Mouse (Mus musculus) heart, embryonic 14.5 days (tissue): ENCODE data around the gene Kifc5b. TPM values are rescaled to one million over a fixed set of nuclear protein-coding genes. Genes with fewer than 3 reads are reported as not detected.

Experiments
- ATAC-seq: fragments of 200-750 bp; cut with Nextera tagmentation; 2 replicates; pipeline ENCODE4 v1.8.0; 2017; ENCODE audit warnings: low read depth, moderate TSS enrichment; ENCODE audit not compliant: insufficient number of reproducible peaks, insufficient read depth, low FRiP score
- H3K27ac ChIP-seq, 2 experiments: fragments of 200-500 bp in 1 of 2; fragments of 300-500 bp in 1 of 2; sonication (generic) in 1 of 2; replicated peaks in 1 of 2; 2 replicates each; pipeline ENCODE4 v1.5.1; 2012 to 2014; ENCODE audit warnings: low read depth in 2 of 2, low read length in 2 of 2, control low read depth in 1 of 2, mild to moderate bottlenecking in 1 of 2, mixed read lengths in 1 of 2; ENCODE audit not compliant: control insufficient read depth in 1 of 2, insufficient read depth in 1 of 2
- H3K27me3 ChIP-seq: fragments of 300-500 bp; sonication (generic); 2 replicates; pipeline ENCODE4 v1.6.1; 2014; ENCODE audit warnings: mild to moderate bottlenecking, low read length, control low read depth; ENCODE audit not compliant: control insufficient read depth, insufficient read depth
- H3K36me3 ChIP-seq: fragments of 300-500 bp; sonication (generic); 2 replicates; pipeline ENCODE4 v1.6.1; 2014; ENCODE audit warnings: mild to moderate bottlenecking, control low read depth, low read length, mixed read lengths; ENCODE audit not compliant: control insufficient read depth, insufficient read depth
- H3K4me1 ChIP-seq, 2 experiments: fragments of 200-500 bp in 1 of 2; fragments of 300-500 bp in 1 of 2; sonication (generic) in 1 of 2; 2 replicates each; pipeline ENCODE4 v1.6.1; 2012 to 2014; ENCODE audit warnings: low read length in 2 of 2, control low read depth in 1 of 2, mixed read lengths in 1 of 2; ENCODE audit not compliant: control insufficient read depth in 2 of 2, insufficient read depth in 2 of 2
- H3K4me2 ChIP-seq: fragments of 300-500 bp; sonication (generic); 2 replicates; pipeline ENCODE4 v1.6.1; 2014; ENCODE audit warnings: mild to moderate bottlenecking, low read length
- H3K4me3 ChIP-seq, 2 experiments: fragments of 200-500 bp in 1 of 2; fragments of 300-500 bp in 1 of 2; sonication (generic) in 1 of 2; 2 replicates each; pipeline ENCODE4 v1.5.1; 2012 to 2014; ENCODE audit warnings: low read length in 2 of 2, mild to moderate bottlenecking in 2 of 2, control low read depth in 1 of 2, low read depth in 1 of 2, moderate library complexity in 1 of 2; ENCODE audit not compliant: control insufficient read depth in 1 of 2, insufficient read depth in 1 of 2
- H3K9ac ChIP-seq: fragments of 300-500 bp; sonication (generic); 2 replicates; pipeline ENCODE4 v1.6.1; 2014; ENCODE audit warnings: mild to moderate bottlenecking, low read length
- H3K9me3 ChIP-seq: fragments of 300-500 bp; sonication (generic); 2 replicates; pipeline ENCODE4 v1.6.1; 2016; ENCODE audit warnings: low read length, control low read depth; ENCODE audit not compliant: control insufficient read depth
- WGBS: fragments of 180-500 bp; shearing (Covaris S2); extraction: QIAGEN DNeasy Blood & Tissue Kit; methylation state at CpG from one replicate; pipeline ENCODE4 v1.1.7; 2014; 5-methylcytosine and 5-hydroxymethylcytosine counted together
- polyA plus RNA-seq: library from polyadenylated mRNA; unstranded; fragments of >200 nt; fragmentation: Nextera tagmentation; extraction: Ambion mirVana; gene quantifications from 2 replicates; pipeline ENCODE4 v1.2.1, GENCODE M21; 2014

The Kifc5b gene
- polyA plus RNA-seq, 1 experiment from 2014 or later: 4.2 TPM

GRCm38 (mm10) chr17:26933885-26934827 lies 17.3 kb downstream of the Kifc5b start:
- peak overlapping the region; percentile 83 for H3K9ac ChIP-seq
- peaks cover 8 to 20% of the 10 kb centered on the region in 2 experiments; a peak in 3 of 4 replicates for H3K4me1 ChIP-seq
- no peak for ATAC-seq
- H3K27me3 ChIP-seq: no peaks in the 10 kb centered on the region
- 78% methylated on average over 16 of the region's 16 CpGs for WGBS
- peaks cover 58% of the 10 kb centered on the region for H3K36me3 ChIP-seq
- H3K4me2 ChIP-seq: peak overlapping the region; percentile 86
- no peaks in the 10 kb centered on the region for H3K9me3 ChIP-seq
- peak overlapping the region; percentile 57; a peak in 3 of 4 replicates for H3K4me3 ChIP-seq
- H3K27ac ChIP-seq: no peak overlapping the region

GRCm38 (mm10) chr17:26935027-26935426 lies 18.1 kb downstream of the Kifc5b start:
- Histone ChIP-seq H3K4me3 (no peak overlapping the region), H3K4me1 (peaks cover 10 to 22% of the 10 kb centered on the region in 2 experiments; a peak in 3 of 4 replicates), H3K9ac (no peak overlapping the region), H3K36me3 (peaks cover 49% of the 10 kb centered on the region), H3K9me3 (no peaks in the 10 kb centered on the region), H3K27ac (no peak overlapping the region), H3K4me2 (no peak overlapping the region), H3K27me3 (no peaks in the 10 kb centered on the region)
- WGBS: 89% methylated on average over 9 of the region's 9 CpGs
- ATAC-seq: no peak

DNA sequence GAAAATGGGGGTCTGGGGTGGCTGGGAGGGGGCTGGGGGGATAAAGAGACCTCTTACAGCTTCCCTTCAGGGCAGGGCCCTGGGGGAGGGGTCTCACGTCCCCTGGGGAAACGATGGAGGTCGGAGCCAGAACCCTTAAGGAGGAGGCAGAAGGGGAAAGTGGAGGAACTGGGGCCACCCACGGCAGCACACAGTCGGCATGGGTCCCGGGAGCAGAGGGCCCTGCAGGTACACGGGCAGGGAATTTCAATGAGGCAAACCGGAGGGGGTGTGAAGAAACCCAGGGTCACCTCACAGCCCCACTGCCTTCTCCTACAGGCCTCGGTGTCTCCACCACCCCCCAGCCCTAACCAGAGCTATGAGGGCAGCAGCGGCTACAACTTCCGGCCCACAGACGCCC lies 19.6 kb downstream of the Kifc5b start:
- Histone ChIP-seq H3K9me3 (no peaks in the 10 kb centered on the region), H3K4me3 (no peak overlapping the region), H3K4me1 (peaks cover 15 to 34% of the 10 kb centered on the region in 2 experiments; a peak in 3 of 4 replicates), H3K27ac (no peak overlapping the region), H3K4me2 (no peak overlapping the region), H3K9ac (no peak overlapping the region), H3K27me3 (no peaks in the 10 kb centered on the region), H3K36me3 (peaks cover 41% of the 10 kb centered on the region)
- ATAC-seq: no peak
- 77% methylated on average over 12 of the region's 12 CpGs for WGBS

GRCm38 (mm10) chr17:26936921-26937695 lies 20.2 kb downstream of the Kifc5b start:
- 88% methylated on average over 15 of the region's 15 CpGs for WGBS
- peak overlapping the region; percentile 76; the same call in 1 of the 2 replicates for H3K4me2 ChIP-seq
- H3K27me3 ChIP-seq: no peaks in the 10 kb centered on the region
- peaks cover 41% of the 10 kb centered on the region for H3K36me3 ChIP-seq
- H3K27ac ChIP-seq: no peak overlapping the region
- no peak overlapping the region for H3K4me3 ChIP-seq
- H3K4me1 ChIP-seq: peaks cover 19 to 36% of the 10 kb centered on the region in 2 experiments
- no peak for ATAC-seq
- H3K9ac ChIP-seq: no peak overlapping the region; the same call in 1 of the 2 replicates
- no peaks in the 10 kb centered on the region for H3K9me3 ChIP-seq

GRCm38 (mm10) chr17:26937883-26938695 lies 21.2 kb downstream of the Kifc5b start:
- peak overlapping the region; percentile 71 for H3K9ac ChIP-seq
- no peaks in the 10 kb centered on the region for H3K27me3 ChIP-seq
- peak overlapping the region; percentile 76 for H3K4me2 ChIP-seq
- peak overlapping the region; percentile 70 to 78 for H3K4me3 ChIP-seq
- H3K4me1 ChIP-seq: peaks cover 19 to 36% of the 10 kb centered on the region in 2 experiments
- WGBS: 50% methylated on average over 16 of the region's 16 CpGs
- H3K36me3 ChIP-seq: peaks cover 38% of the 10 kb centered on the region
- ATAC-seq: no peak
- peak overlapping the region; percentile 72 to 87; a peak in 2 of 4 replicates for H3K27ac ChIP-seq
- no peaks in the 10 kb centered on the region for H3K9me3 ChIP-seq

DNA sequence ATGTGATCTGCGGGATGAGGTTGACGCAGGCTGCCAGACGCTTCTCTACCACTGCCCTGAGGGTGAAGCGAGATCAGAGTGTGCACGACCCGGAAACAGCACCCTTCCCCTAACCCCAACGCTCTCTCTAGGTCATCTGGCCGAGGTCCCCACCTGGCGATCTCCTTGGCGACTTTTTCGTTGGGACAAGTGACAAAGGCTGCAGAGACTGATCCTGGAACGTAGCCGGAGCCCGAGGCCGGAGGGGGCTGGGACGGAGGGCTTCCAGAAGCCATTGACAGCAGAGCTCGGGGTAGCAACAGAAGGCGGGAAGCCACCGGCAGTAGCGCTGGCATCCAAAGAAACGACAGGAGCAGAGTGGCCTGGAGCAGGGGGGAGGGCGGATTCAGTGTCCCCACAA lies 21.8 kb downstream of the Kifc5b start:
- no peak for ATAC-seq
- Histone ChIP-seq H3K36me3 (peaks cover 38% of the 10 kb centered on the region), H3K4me2 (peak overlapping the region; percentile 76), H3K4me1 (peaks cover 17 to 33% of the 10 kb centered on the region in 2 experiments), H3K4me3 (peak overlapping the region; percentile 70 to 78), H3K27ac (peak overlapping the region; percentile 72 to 87), H3K27me3 (no peaks in the 10 kb centered on the region), H3K9me3 (no peaks in the 10 kb centered on the region), H3K9ac (peak overlapping the region; percentile 71)
- WGBS: under 1% methylated on average over 22 of the region's 22 CpGs
